Mouse (Mus musculus): ENCODE data around the gene Frmd4a. TPM values are rescaled to one million over a fixed set of nuclear protein-coding genes. Genes with fewer than 3 reads are reported as not detected.
"Not testable (repeated sequence)": the region's sequence is repeated elsewhere in the genome, so short reads cannot be mapped to it uniquely, and the experiment has no call there.

Gene Frmd4a
- total RNA-seq, 2 experiments from 2014 or later, result 86.4 to 94.1 TPM

- DNase-seq (ENCODE audit: low spot score in 2 of 2), result no peak
- intact Hi-C loops (cut with DNase I), result no loop called here
Measured at GRCm38 (mm10) chr2:4603361-4603945, 585.9 kb downstream of the Frmd4a start.

- intact Hi-C loops (cut with DNase I), result no loop called here
- no peak for DNase-seq (ENCODE audit: low spot score in 2 of 2)
Measured at GRCm38 (mm10) chr2:4606559-4606958, 589.0 kb downstream of the Frmd4a start.

- no peak for DNase-seq (ENCODE audit: low spot score in 2 of 2)
- intact Hi-C loops (cut with DNase I), result no loop called here
Measured at GRCm38 (mm10) chr2:4608253-4608652, 590.7 kb downstream of the Frmd4a start.

GRCm38 (mm10) chr2:4609433-4609832, 591.9 kb downstream of the Frmd4a start:
- no peak for DNase-seq (ENCODE audit: low spot score in 2 of 2)
- intact Hi-C loops (cut with DNase I), result no loop called here

- intact Hi-C loops (cut with DNase I), result no loop called here
Measured at GRCm38 (mm10) chr2:4611295-4611694, 593.8 kb downstream of the Frmd4a start.

GRCm38 (mm10) chr2:4611704-4612103, 594.2 kb downstream of the Frmd4a start:
- intact Hi-C loops (cut with DNase I), result no loop called here
- DNase-seq (ENCODE audit: low spot score in 2 of 2), result no peak

More at GRCm38 (mm10) chr2:4611295-4611694, 593.8 kb downstream of the Frmd4a start:
- DNase-seq (ENCODE audit: low spot score in 2 of 2), result no peak

GRCm38 (mm10) chr2:4614276-4614929, 596.9 kb downstream of the Frmd4a start:
- DNase-seq (ENCODE audit: low spot score in 2 of 2); intact Hi-C loops (cut with DNase I): not testable (repeated sequence)

DNA sequence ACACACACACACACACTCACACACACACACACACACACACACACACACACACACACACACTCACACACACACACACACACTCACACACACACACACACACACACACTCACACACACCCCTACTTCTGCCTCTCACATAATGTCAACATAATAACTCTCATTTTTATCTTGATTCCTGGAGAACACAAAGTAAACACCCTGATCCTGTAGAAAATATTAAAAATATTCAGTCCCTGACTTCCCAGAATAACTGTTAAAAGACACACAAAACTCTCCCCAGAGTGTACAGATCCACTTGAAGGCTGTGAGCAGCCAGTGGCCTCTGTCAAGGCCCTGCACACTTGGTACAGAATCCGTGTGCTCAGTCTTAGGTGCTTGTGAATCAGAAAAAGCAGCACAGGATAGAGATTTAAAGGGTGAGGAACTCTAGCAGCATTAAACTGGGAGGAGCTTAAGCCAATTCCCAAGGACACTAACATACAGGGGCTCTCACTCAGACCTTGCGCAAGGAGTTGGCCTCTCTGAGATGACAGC, 597.6 kb downstream of the Frmd4a start:
- no peak for DNase-seq (ENCODE audit: low spot score in 2 of 2)
- intact Hi-C loops (cut with DNase I), result no loop called here

DNA sequence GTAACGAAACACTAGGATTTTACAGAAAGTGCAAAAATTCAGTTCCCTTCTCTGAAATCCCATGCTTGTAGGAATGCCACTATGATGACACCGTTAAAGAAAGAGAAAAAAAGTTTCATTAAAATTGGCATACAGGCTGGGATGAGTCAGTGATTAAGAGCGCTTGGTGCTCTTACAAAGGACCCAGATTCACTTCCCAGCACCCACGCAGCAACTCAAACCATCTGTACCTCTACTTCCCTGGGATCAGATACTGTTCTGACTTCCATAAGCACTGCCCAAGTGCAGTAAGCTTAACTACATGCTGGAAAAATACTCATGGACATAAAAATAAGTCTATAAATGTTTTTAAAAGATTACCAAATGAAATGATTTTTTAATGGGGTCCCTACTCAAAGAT, 599.5 kb downstream of the Frmd4a start:
- DNase-seq (ENCODE audit: low spot score in 2 of 2), result no peak

DNA sequence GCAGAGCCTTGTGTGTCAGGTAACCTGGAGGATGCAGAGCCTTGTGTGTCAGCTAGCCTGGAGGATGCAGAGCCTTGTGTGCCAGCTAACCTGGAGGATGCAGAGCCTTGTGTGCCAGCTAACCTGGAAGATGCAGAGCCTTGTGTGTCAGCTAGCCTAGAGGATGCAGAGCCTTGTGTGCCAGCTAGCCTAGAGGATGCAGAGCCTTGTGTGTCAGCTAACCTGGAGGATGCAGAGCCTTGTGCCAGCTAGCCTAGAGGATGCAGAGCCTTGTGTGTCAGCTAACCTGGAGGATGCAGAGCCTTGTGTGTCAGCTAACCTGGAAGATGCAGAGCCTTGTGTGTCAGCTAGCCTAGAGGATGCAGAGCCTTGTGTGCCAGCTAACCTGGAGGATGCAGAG, 601.6 kb downstream of the Frmd4a start:
- intact Hi-C loops (cut with DNase I); DNase-seq (ENCODE audit: low spot score in 2 of 2): not testable (repeated sequence)

More for the DNA sequence above, 599.5 kb downstream of the Frmd4a start:
- intact Hi-C loops (cut with DNase I), result no loop called here

DNA sequence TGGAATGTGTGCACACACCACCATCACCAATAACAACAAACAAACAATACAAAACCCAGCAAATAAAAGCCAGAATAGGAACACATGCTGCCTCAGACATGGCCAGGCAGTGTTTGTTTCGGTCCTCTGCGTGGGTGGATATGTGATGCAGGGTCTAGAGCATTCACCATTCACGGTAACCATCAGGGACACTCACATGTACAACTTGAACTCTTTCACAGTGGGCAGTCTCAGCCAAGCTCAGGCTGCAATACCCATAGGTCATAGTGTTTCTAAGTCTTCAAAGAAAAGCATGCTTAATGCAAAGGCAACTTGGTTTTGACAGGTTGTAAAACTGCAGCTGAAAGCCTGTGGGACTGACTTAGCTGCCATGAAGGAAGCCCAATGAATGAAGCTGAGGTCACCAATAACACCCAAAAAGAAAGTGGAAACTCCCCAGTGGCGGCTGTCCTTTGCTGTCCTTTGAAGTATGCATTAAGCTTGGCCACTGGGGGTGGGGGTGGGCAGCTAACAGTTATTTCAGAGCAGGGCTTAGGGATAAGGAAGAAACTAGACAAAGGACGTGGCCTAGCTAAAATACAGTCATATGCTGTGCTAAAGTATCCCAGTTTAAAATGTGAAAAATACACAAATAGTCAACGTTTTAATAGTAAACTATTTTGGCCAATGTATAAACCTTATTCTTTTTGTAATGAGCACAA, 602.5 kb downstream of the Frmd4a start:
- no peak for DNase-seq (ENCODE audit: low spot score in 2 of 2)
- intact Hi-C loops (cut with DNase I), result no loop called here

DNA sequence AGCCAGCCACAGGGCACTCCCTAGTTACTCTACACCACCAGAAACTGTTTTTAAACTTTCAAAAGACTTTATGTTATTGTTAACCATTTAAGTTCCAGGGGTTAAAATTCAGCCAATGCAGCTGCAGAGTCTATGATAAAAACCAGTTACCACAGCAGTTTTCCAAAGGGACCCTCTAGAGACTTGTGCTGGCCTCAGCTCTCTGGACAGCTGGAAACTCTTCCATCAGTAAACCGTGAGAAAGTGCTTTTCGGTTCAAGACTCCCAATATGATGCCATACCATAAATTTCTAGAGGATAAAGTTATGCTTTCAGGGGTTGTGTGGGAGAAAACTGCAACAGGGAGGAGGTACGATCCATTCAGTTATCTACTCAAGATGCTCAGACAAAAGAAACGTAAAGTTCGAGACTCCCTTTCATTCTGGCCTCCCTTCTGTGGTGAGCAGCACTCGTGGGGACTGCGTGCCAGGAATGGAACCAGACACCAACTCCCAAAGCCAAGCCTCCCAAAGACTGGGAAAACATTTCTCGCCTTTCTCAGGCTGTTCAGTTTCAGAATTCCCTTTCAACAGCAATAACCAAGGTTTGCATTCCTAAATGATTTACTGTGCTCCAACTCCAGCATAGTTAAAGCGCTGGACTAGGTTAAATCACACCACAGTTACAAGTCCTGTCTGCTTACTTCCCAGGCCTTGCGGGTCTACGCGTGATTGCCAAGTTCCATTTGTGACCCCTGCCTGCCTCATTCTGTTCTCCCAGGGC, 603.3 kb downstream of the Frmd4a start:
- no peak for DNase-seq (ENCODE audit: low spot score in 2 of 2)
- intact Hi-C loops (cut with DNase I), result no loop called here

- intact Hi-C loops (cut with DNase I), result no loop called here
- DNase-seq (ENCODE audit: low spot score in 2 of 2), result no peak
Measured at GRCm38 (mm10) chr2:4621471-4621985, 604.0 kb downstream of the Frmd4a start.

DNA sequence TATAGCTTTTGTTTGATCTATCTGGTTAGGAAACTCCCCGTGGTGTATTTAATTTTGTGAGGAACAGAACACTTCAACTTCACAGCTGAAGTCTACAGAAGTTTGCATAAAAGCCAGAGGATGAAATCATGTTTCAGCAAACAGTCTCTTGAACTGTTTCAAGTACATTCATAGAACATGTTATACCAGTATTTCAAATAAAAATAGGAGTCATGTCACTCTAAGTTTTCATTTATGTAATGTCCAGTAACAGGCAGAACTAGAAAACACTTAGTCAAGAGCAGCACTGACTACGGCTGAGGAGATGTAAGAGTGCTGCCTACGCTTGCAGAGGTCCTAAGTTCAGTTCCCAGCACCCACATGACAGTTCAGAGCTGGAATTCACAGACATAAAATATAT, 609.4 kb downstream of the Frmd4a start:
- DNase-seq (ENCODE audit: low spot score in 2 of 2), result no peak
- intact Hi-C loops (cut with DNase I), result no loop called here

GRCm38 (mm10) chr2:4628920-4629319, 611.4 kb downstream of the Frmd4a start:
- intact Hi-C loops (cut with DNase I), result no loop called here
- no peak for DNase-seq (ENCODE audit: low spot score in 2 of 2)

GRCm38 (mm10) chr2:4629470-4629869, 612.0 kb downstream of the Frmd4a start:
- DNase-seq (ENCODE audit: low spot score in 2 of 2), result no peak
- intact Hi-C loops (cut with DNase I), result no loop called here

GRCm38 (mm10) chr2:4630197-4630835, 612.8 kb downstream of the Frmd4a start:
- intact Hi-C loops (cut with DNase I), result loop anchor here (10.0 kb wide), 1 partner anchor 126 kb away; no protein-coding TSS in a partner anchor
- DNase-seq (ENCODE audit: low spot score in 2 of 2), result no peak

GRCm38 (mm10) chr2:4635804-4636203, 618.3 kb downstream of the Frmd4a start:
- intact Hi-C loops (cut with DNase I), result loop anchor here (10.0 kb wide), 1 partner anchor 131 kb away; no protein-coding TSS in a partner anchor
- DNase-seq (ENCODE audit: low spot score in 2 of 2), result no peak

DNA sequence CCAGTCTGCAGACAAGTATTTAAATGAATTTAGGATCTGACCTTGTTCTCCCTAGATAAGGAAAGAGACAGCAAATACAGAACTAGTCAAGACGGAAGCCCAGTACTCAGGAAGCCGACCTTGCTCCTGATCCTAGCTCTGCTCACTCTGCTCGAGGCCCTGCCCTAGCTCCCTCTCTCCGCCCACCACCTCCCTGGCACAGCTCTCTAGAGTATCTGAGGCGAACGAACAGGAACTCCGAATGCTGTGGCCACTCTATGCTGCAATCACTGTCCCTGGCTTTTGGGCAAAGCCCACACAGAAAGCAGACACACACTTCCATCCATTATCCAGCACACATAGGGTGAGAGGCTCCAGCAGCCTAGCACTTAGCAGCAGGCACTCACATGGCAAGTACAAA, 619.1 kb downstream of the Frmd4a start:
- DNase-seq (ENCODE audit: low spot score in 2 of 2), result no peak
- intact Hi-C loops (cut with DNase I), result loop anchor here (10.0 kb wide), 1 partner anchor 132 kb away; no protein-coding TSS in a partner anchor

Data from left cerebral cortex, postnatal 14 days (tissue).